Mouse (Mus musculus) stomach, postnatal 0 days (tissue): ENCODE results near the gene Meig1.

Source experiments
- CTCF ChIP-seq: IDR thresholded peaks from 2 replicates; pipeline ENCODE4 v1.5.1; 2016; ENCODE audit warnings: antibody characterized with exemption, low read depth, mild to moderate bottlenecking, moderate library complexity
- EP300 ChIP-seq: optimal IDR thresholded peaks from 2 replicates; pipeline ENCODE3; 2016; ENCODE audit warnings: antibody characterized with exemption

DNA sequence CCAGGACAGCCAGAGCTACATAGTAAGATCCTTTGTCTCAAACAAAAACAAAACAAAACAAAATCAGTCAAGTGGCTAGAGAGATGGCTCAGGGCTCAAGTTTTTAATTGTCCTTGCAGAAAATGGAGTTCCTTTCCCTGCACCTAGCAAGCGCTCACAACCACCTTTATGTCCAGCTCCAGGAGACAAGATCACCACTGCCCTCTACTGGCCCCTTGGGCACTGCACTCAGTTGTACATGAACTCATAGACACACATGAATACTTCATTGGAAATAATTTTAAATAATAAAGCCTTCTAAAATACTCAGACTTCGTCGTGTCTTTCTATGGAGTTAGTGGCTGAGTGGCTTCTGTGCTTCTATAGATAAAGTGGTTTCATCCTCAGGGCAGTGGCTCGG lies 8.2 kb downstream of the Meig1 start:
- TF ChIP-seq EP300 (no peak), CTCF (peak; percentile 80)
